Mouse (Mus musculus): ENCODE results near the gene Dvl1.

Gene Dvl1

GRCm38 (mm10) chr4:155886330-155886729, 39.1 kb downstream of the Dvl1 start:
- no peak for DNase-seq

- DNase-seq, result no peak
These were observed 40.5 kb downstream of the Dvl1 start for GRCm38 (mm10) chr4:155887674-155888073.

- no peak for DNase-seq
These were observed 41.0 kb downstream of the Dvl1 start for GRCm38 (mm10) chr4:155888181-155888580.

GRCm38 (mm10) chr4:155889316-155889715, 42.1 kb downstream of the Dvl1 start:
- DNase-seq, result no peak

GRCm38 (mm10) chr4:155891011-155891471, 43.8 kb downstream of the Dvl1 start:
- DNase-seq, result no peak

- peak; percentile 99 for DNase-seq
These were observed 44.4 kb downstream of the Dvl1 start, which contains the start of the genes Pusl1 and Acap3 for GRCm38 (mm10) chr4:155891551-155892001. Gene Pusl1 (minus strand): TSS chr4:155891781. Gene Acap3 (plus strand): TSS chr4:155891822.

- DNase-seq, result peak; percentile 91
These were observed 44.8 kb downstream of the Dvl1 start for GRCm38 (mm10) chr4:155892017-155892416.

- peak; percentile 63 for DNase-seq
These were observed 45.4 kb downstream of the Dvl1 start for GRCm38 (mm10) chr4:155892438-155893211.

GRCm38 (mm10) chr4:155893212-155893690, 46.0 kb downstream of the Dvl1 start:
- peak; percentile 2 for DNase-seq

- peak; percentile 77 for DNase-seq
These were observed 47.2 kb downstream of the Dvl1 start for GRCm38 (mm10) chr4:155894311-155894881.

GRCm38 (mm10) chr4:155895216-155895615, 48.0 kb downstream of the Dvl1 start:
- DNase-seq, result peak; percentile 5

- DNase-seq, result peak; percentile 3
These were observed 48.6 kb downstream of the Dvl1 start for GRCm38 (mm10) chr4:155895826-155896225.

- DNase-seq, result no peak
These were observed 49.3 kb downstream of the Dvl1 start for GRCm38 (mm10) chr4:155896461-155896860.

GRCm38 (mm10) chr4:155898318-155898717, 51.1 kb downstream of the Dvl1 start:
- DNase-seq, result no peak

GRCm38 (mm10) chr4:155899355-155899754, 52.2 kb downstream of the Dvl1 start:
- no peak for DNase-seq

- DNase-seq, result no peak
These were observed 54.0 kb downstream of the Dvl1 start for GRCm38 (mm10) chr4:155901205-155901604.

GRCm38 (mm10) chr4:155903246-155903645, 56.0 kb downstream of the Dvl1 start:
- DNase-seq, result no peak

- no peak for DNase-seq
These were observed 57.3 kb downstream of the Dvl1 start for GRCm38 (mm10) chr4:155904318-155905102.

GRCm38 (mm10) chr4:155905634-155906033, 58.4 kb downstream of the Dvl1 start:
- DNase-seq, result no peak

GRCm38 (mm10) chr4:155906125-155906524, 58.9 kb downstream of the Dvl1 start:
- DNase-seq, result no peak

GRCm38 (mm10) chr4:155907003-155907402, 59.8 kb downstream of the Dvl1 start:
- no peak for DNase-seq

GRCm38 (mm10) chr4:155908281-155908680, 61.1 kb downstream of the Dvl1 start:
- no peak for DNase-seq

GRCm38 (mm10) chr4:155908751-155909150, 61.5 kb downstream of the Dvl1 start:
- no peak for DNase-seq
